Mouse (Mus musculus) granulocyte monocyte progenitor cell, adult 5-6 weeks (primary cell): Measurements from ENCODE around the gene Auts2. TPM values are rescaled to one million over a fixed set of nuclear protein-coding genes. Genes with fewer than 3 reads are reported as not detected.

Experiments used
- ATAC-seq: replicated peaks from 2 replicates; pipeline ENCODE4 v1.8.0; 2016; ENCODE audit warnings: mild to moderate bottlenecking, moderate TSS enrichment, inconsistent platforms; ENCODE audit not compliant: poor library complexity, severe bottlenecking
- total RNA-seq, 2 experiments: library from RNA; stranded (forward) in 1 of 2; stranded (reverse) in 1 of 2; fragments of 200-712, 200-1000 nt in 1 of 2; fragments of >200 nt in 1 of 2; fragmentation: Nextera tagmentation in 1 of 2; gene quantifications; 2 replicates each; pipeline ENCODE4 v1.2.3; 2014 to 2017

Gene Auts2
- total RNA-seq, 2 experiments from 2014 or later, result 0.62 to 109 TPM

- no peak for ATAC-seq
Observed at GRCm38 (mm10) chr5:132060116-132060515, 483.0 kb downstream of the Auts2 start.

GRCm38 (mm10) chr5:132052637-132053036 lies 490.5 kb downstream of the Auts2 start:
- ATAC-seq, result no peak

- no peak for ATAC-seq
Observed at GRCm38 (mm10) chr5:132039584-132039983, 503.6 kb downstream of the Auts2 start.

GRCm38 (mm10) chr5:132033491-132034350 lies 509.4 kb downstream of the Auts2 start:
- no peak for ATAC-seq

GRCm38 (mm10) chr5:132030941-132031531 lies 512.1 kb downstream of the Auts2 start:
- ATAC-seq, result no peak

- no peak for ATAC-seq
Observed at GRCm38 (mm10) chr5:132029638-132030037, 513.5 kb downstream of the Auts2 start.

GRCm38 (mm10) chr5:132029038-132029437 lies 514.1 kb downstream of the Auts2 start:
- ATAC-seq, result no peak

GRCm38 (mm10) chr5:132027859-132028498 lies 515.2 kb downstream of the Auts2 start:
- ATAC-seq, result no peak

- no peak for ATAC-seq
Observed at GRCm38 (mm10) chr5:132013296-132013695, 529.8 kb downstream of the Auts2 start.

- ATAC-seq, result no peak
Observed at GRCm38 (mm10) chr5:132011795-132012194, 531.3 kb downstream of the Auts2 start.

GRCm38 (mm10) chr5:132008703-132009222 lies 534.4 kb downstream of the Auts2 start:
- ATAC-seq, result no peak

- no peak for ATAC-seq
Observed at GRCm38 (mm10) chr5:132007907-132008306, 535.2 kb downstream of the Auts2 start.

GRCm38 (mm10) chr5:131992681-131993211 lies 550.4 kb downstream of the Auts2 start:
- no peak for ATAC-seq

GRCm38 (mm10) chr5:131992268-131992667 lies 550.9 kb downstream of the Auts2 start:
- ATAC-seq, result no peak

GRCm38 (mm10) chr5:131990532-131990931 lies 552.6 kb downstream of the Auts2 start:
- ATAC-seq, result no peak

- no peak for ATAC-seq
Observed at GRCm38 (mm10) chr5:131981451-131981850, 561.7 kb downstream of the Auts2 start.

GRCm38 (mm10) chr5:131978939-131979338 lies 564.2 kb downstream of the Auts2 start:
- ATAC-seq, result no peak

GRCm38 (mm10) chr5:131977497-131977896 lies 565.6 kb downstream of the Auts2 start:
- ATAC-seq, result no peak

- no peak for ATAC-seq
Observed at GRCm38 (mm10) chr5:131971901-131972300, 571.2 kb downstream of the Auts2 start.

- ATAC-seq, result no peak
Observed at GRCm38 (mm10) chr5:131965499-131965898, 577.6 kb downstream of the Auts2 start.

- ATAC-seq, result no peak
Observed at GRCm38 (mm10) chr5:131963565-131963964, 579.6 kb downstream of the Auts2 start.
